Mouse (Mus musculus): ENCODE measurements around the gene Gpr45. TPM values are rescaled to one million over a fixed set of nuclear protein-coding genes. Genes with fewer than 3 reads are reported as not detected.
A peak's percentile ranks its signal among the peaks of the same experiment; 100 is the strongest.

Gpr45 gene
- polyA plus RNA-seq (2016; fragmentation: Nextera tagmentation; extraction: Ambion mirVana) = 21.0 and 22.7 TPM in 2 replicates

GRCm38 (mm10) chr1:42952734-42953481 lies at the start of gene Gpr45:
TSS of gene Gpr45 (plus strand) at chr1:42952872.
- Histone ChIP-seq H3K9me3 (no peaks in the 10 kb centered on the region), H3K27me3 (no peaks in the 10 kb centered on the region), H3K4me3 (replicated peaks) (peak within 1 kb of the TSS; percentile 81), H3K4me2 (peak within 1 kb of the TSS; percentile 73), H3K4me1 (peaks cover 10% of the 10 kb centered on the region), H3K9ac (peak within 1 kb of the TSS; percentile 93), H3K36me3 (replicated peaks) (no peaks in the 10 kb centered on the region), H3K27ac (peak within 1 kb of the TSS; percentile 91)
- under 1% methylated on average over 59 of the region's 71 CpGs for WGBS
- peak; percentile 94 for ATAC-seq (ENCODE audit: low FRiP score)

GRCm38 (mm10) chr1:42905148-42905547 lies 47.5 kb upstream of the Gpr45 start:
- 83% methylated on average over 11 of the region's 11 CpGs for WGBS
- no peak for ATAC-seq (ENCODE audit: low FRiP score)

GRCm38 (mm10) chr1:42906696-42907095 lies 46.0 kb upstream of the Gpr45 start:
- H3K27me3 ChIP-seq = no peaks in the 10 kb centered on the region
- WGBS = 81% methylated on average over 7 of the region's 7 CpGs
- H3K9me3 ChIP-seq = no peaks in the 10 kb centered on the region
- no peak for ATAC-seq (ENCODE audit: low FRiP score)
- peaks cover 24% of the 10 kb centered on the region; the same call in 1 of the 2 replicates for H3K36me3 ChIP-seq (replicated peaks)
- H3K4me2 ChIP-seq = no peak overlapping the region
- H3K27ac ChIP-seq = no peak overlapping the region
- peaks cover 4% of the 10 kb centered on the region; the same call in 1 of the 2 replicates for H3K4me1 ChIP-seq
- no peak overlapping the region for H3K4me3 ChIP-seq (replicated peaks)
- no peak overlapping the region for H3K9ac ChIP-seq

More at GRCm38 (mm10) chr1:42905148-42905547, 47.5 kb upstream of the Gpr45 start:
- no peak overlapping the region for H3K4me2 ChIP-seq
- no peak overlapping the region for H3K4me3 ChIP-seq (replicated peaks)
- H3K9me3 ChIP-seq = no peaks in the 10 kb centered on the region
- no peaks in the 10 kb centered on the region for H3K4me1 ChIP-seq
- 0 out of 2 replicates have a peak overlapping the region, but pooled peaks have one; percentile 31 for H3K27ac ChIP-seq
- H3K27me3 ChIP-seq = no peaks in the 10 kb centered on the region
- no peak overlapping the region for H3K9ac ChIP-seq
- peaks cover 34% of the 10 kb centered on the region for H3K36me3 ChIP-seq (replicated peaks)

GRCm38 (mm10) chr1:42907153-42907552 lies 45.5 kb upstream of the Gpr45 start:
- no peaks in the 10 kb centered on the region for H3K9me3 ChIP-seq
- no peak overlapping the region for H3K27ac ChIP-seq
- no peak overlapping the region for H3K4me2 ChIP-seq
- H3K4me1 ChIP-seq = peaks cover 4% of the 10 kb centered on the region; the same call in 1 of the 2 replicates
- H3K36me3 ChIP-seq (replicated peaks) = peaks cover 24% of the 10 kb centered on the region; the same call in 1 of the 2 replicates
- H3K9ac ChIP-seq = no peak overlapping the region
- ATAC-seq (ENCODE audit: low FRiP score) = no peak
- 45% methylated on average over 4 of the region's 4 CpGs for WGBS
- no peak overlapping the region for H3K4me3 ChIP-seq (replicated peaks)
- H3K27me3 ChIP-seq = no peaks in the 10 kb centered on the region

GRCm38 (mm10) chr1:42915062-42915461 lies 37.6 kb upstream of the Gpr45 start:
- peak; percentile 81 for ATAC-seq (ENCODE audit: low FRiP score)
- no peaks in the 10 kb centered on the region for H3K36me3 ChIP-seq (replicated peaks)

GRCm38 (mm10) chr1:42916719-42917118 lies 36.0 kb upstream of the Gpr45 start:
- Histone ChIP-seq H3K36me3 (replicated peaks) (no peaks in the 10 kb centered on the region), H3K4me3 (replicated peaks) (no peak overlapping the region), H3K27ac (no peak overlapping the region), H3K4me2 (no peak overlapping the region), H3K9ac (no peak overlapping the region), H3K4me1 (no peaks in the 10 kb centered on the region), H3K27me3 (0 out of 2 replicates have a peak, but pooled peaks cover 2% of the 10 kb centered on the region), H3K9me3 (no peaks in the 10 kb centered on the region)
- WGBS = 83% methylated on average over 7 of the region's 7 CpGs
- no peak for ATAC-seq (ENCODE audit: low FRiP score)

More at GRCm38 (mm10) chr1:42915062-42915461, 37.6 kb upstream of the Gpr45 start:
- Histone ChIP-seq H3K9ac (no peak overlapping the region), H3K27ac (no peak overlapping the region), H3K4me1 (peaks cover 4% of the 10 kb centered on the region; the same call in 1 of the 2 replicates), H3K4me2 (no peak overlapping the region), H3K9me3 (no peaks in the 10 kb centered on the region), H3K27me3 (0 out of 2 replicates have a peak, but pooled peaks cover 2% of the 10 kb centered on the region), H3K4me3 (replicated peaks) (no peak overlapping the region)
- 17% methylated on average over 4 of the region's 4 CpGs for WGBS

- WGBS = 18% methylated on average over 4 of the region's 4 CpGs
Observed at GRCm38 (mm10) chr1:42917908-42918307, 34.8 kb upstream of the Gpr45 start.

GRCm38 (mm10) chr1:42923924-42924323 lies 28.7 kb upstream of the Gpr45 start:
- 30% methylated on average over 5 of the region's 5 CpGs for WGBS
- Histone ChIP-seq H3K4me1 (peaks cover 7% of the 10 kb centered on the region), H3K36me3 (replicated peaks) (no peaks in the 10 kb centered on the region), H3K4me2 (no peak overlapping the region), H3K9ac (no peak overlapping the region), H3K4me3 (replicated peaks) (no peak overlapping the region), H3K9me3 (no peaks in the 10 kb centered on the region), H3K27ac (no peak overlapping the region), H3K27me3 (0 out of 2 replicates have a peak, but pooled peaks cover 2% of the 10 kb centered on the region)
- ATAC-seq (ENCODE audit: low FRiP score) = no peak

More at GRCm38 (mm10) chr1:42917908-42918307, 34.8 kb upstream of the Gpr45 start:
- H3K9me3 ChIP-seq = no peaks in the 10 kb centered on the region
- no peak overlapping the region for H3K9ac ChIP-seq
- H3K27me3 ChIP-seq = 0 out of 2 replicates have a peak, but pooled peaks cover 2% of the 10 kb centered on the region
- no peak for ATAC-seq (ENCODE audit: low FRiP score)
- no peaks in the 10 kb centered on the region for H3K4me1 ChIP-seq
- no peak overlapping the region for H3K4me3 ChIP-seq (replicated peaks)
- no peaks in the 10 kb centered on the region for H3K36me3 ChIP-seq (replicated peaks)
- no peak overlapping the region for H3K27ac ChIP-seq
- H3K4me2 ChIP-seq = peak overlapping the region; percentile 13; the same call in 1 of the 2 replicates

- H3K4me2 ChIP-seq = no peak overlapping the region
- no peaks in the 10 kb centered on the region for H3K4me1 ChIP-seq
- no peaks in the 10 kb centered on the region for H3K9me3 ChIP-seq
- no peak for ATAC-seq (ENCODE audit: low FRiP score)
- no peak overlapping the region for H3K9ac ChIP-seq
- no peak overlapping the region for H3K27ac ChIP-seq
- H3K27me3 ChIP-seq = no peaks in the 10 kb centered on the region
- no peak overlapping the region for H3K4me3 ChIP-seq (replicated peaks)
- 80% methylated on average over 1 of the region's 1 CpGs for WGBS
- H3K36me3 ChIP-seq (replicated peaks) = no peaks in the 10 kb centered on the region
Observed at GRCm38 (mm10) chr1:42933613-42934012, 19.1 kb upstream of the Gpr45 start.

GRCm38 (mm10) chr1:42948486-42948885 lies 4.2 kb upstream of the Gpr45 start:
- H3K27me3 ChIP-seq = no peaks in the 10 kb centered on the region
- 84% methylated on average over 4 of the region's 4 CpGs for WGBS
- no peaks in the 10 kb centered on the region for H3K36me3 ChIP-seq (replicated peaks)
- no peak overlapping the region for H3K27ac ChIP-seq
- H3K9me3 ChIP-seq = no peaks in the 10 kb centered on the region
- no peak overlapping the region for H3K9ac ChIP-seq
- H3K4me1 ChIP-seq = peaks cover 4% of the 10 kb centered on the region; the same call in 1 of the 2 replicates
- no peak overlapping the region for H3K4me2 ChIP-seq
- ATAC-seq (ENCODE audit: low FRiP score) = no peak
- H3K4me3 ChIP-seq (replicated peaks) = no peak overlapping the region

- Histone ChIP-seq H3K9me3 (no peaks in the 10 kb centered on the region), H3K27me3 (no peaks in the 10 kb centered on the region), H3K9ac (peak overlapping the region; percentile 93), H3K4me3 (replicated peaks) (peak overlapping the region; percentile 81), H3K4me2 (peak overlapping the region; percentile 73), H3K27ac (peak overlapping the region; percentile 91), H3K36me3 (replicated peaks) (no peaks in the 10 kb centered on the region), H3K4me1 (peaks cover 10% of the 10 kb centered on the region)
- ATAC-seq (ENCODE audit: low FRiP score) = peak; percentile 64
- 2% methylated on average over 14 of the region's 16 CpGs for WGBS
Observed at GRCm38 (mm10) chr1:42953482-42953822, 780 bp downstream of the Gpr45 start.

- H3K27ac ChIP-seq = no peak overlapping the region
- H3K4me1 ChIP-seq = peaks cover 10% of the 10 kb centered on the region
- H3K9me3 ChIP-seq = no peaks in the 10 kb centered on the region
- H3K9ac ChIP-seq = no peak overlapping the region
- H3K4me3 ChIP-seq (replicated peaks) = no peak overlapping the region
- ATAC-seq (ENCODE audit: low FRiP score) = no peak
- H3K4me2 ChIP-seq = no peak overlapping the region
- H3K27me3 ChIP-seq = no peaks in the 10 kb centered on the region
- 0 out of 2 replicates have a peak, but pooled peaks cover 3% of the 10 kb centered on the region for H3K36me3 ChIP-seq (replicated peaks)
- 84% methylated on average over 1 of the region's 1 CpGs for WGBS
Observed at GRCm38 (mm10) chr1:42956828-42957227, 4.2 kb downstream of the Gpr45 start.
